Mouse (Mus musculus) testis, adult 2 months (tissue): ENCODE results near the gene Sh3gl1.

Experiments used
- CTCF ChIP-seq: fragments of 200-500 bp; IDR thresholded peaks from 2 replicates; pipeline ENCODE4 v1.5.1; 2012; ENCODE audit warnings: low read depth, mild to moderate bottlenecking, inconsistent platforms, low read length, moderate library complexity; ENCODE audit not compliant: control insufficient read depth, insufficient read depth, insufficient replicate concordance
- POLR2A ChIP-seq: fragments of 200-500 bp; IDR thresholded peaks from 2 replicates; pipeline ENCODE4 v1.6.1; 2012; ENCODE audit warnings: low read depth, mild to moderate bottlenecking, inconsistent platforms, low read length, moderate library complexity; ENCODE audit not compliant: control insufficient read depth

- TF ChIP-seq POLR2A (no peak), CTCF (no peak)
Observed at GRCm38 (mm10) chr17:56069066-56069465, 32.6 kb upstream of the Sh3gl1 start.
